ENCODE assay signal across 14 mouse cellular contexts in genomic region chr11:6895786-6896093, GRCm38 (mm10). TPM values are rescaled to one million over a fixed set of nuclear protein-coding genes. Genes with fewer than 3 reads are reported as not detected.
DNase-seq lines count a peak whose midpoint lies in the region; ATAC-seq and TF ChIP-seq lines count a peak whose summit lies in the region.
"Had no signal": no experiment of that assay in that cellular context is flagged by ENCODE, and none has a peak within 500 bp of the region (broad histone marks: within the 10 kb centered on the region; RNA-seq: fewer than 3 reads in every experiment).

No protein-coding gene starts in this region.

- peak; percentile 28 for DNase-seq in forebrain, embryonic 14.5 days (ENCODE audit: low spot score)
- peak; percentile 55 for DNase-seq in midbrain, postnatal 0 days (ENCODE audit: low spot score)
- no peak for DNase-seq in midbrain, embryonic 14.5 days
- no peak for DNase-seq in adrenal gland, postnatal 10 days
- no peak for DNase-seq in thymus, postnatal 4 days
- DNase-seq: B cell, adult 2 months; gastrocnemius, adult 2 months had no signal

- H3K4me3 ChIP-seq in forebrain, embryonic 14.5 days (ENCODE audit: low read depth, low read length), result no peak overlapping the region
- no peak overlapping the region for H3K4me3 ChIP-seq in forebrain, embryonic 12.5 days (replicated peaks)
- H3K4me3 ChIP-seq in midbrain, postnatal 0 days (ENCODE audit: low read depth, low read length), result no peak overlapping the region
- H3K4me3 ChIP-seq in midbrain, embryonic 14.5 days (replicated peaks; ENCODE audit: low read depth, low read length), result no peak overlapping the region
- no peak overlapping the region for H3K4me3 ChIP-seq in intestine, embryonic 15.5 days (replicated peaks)
- H3K4me3 ChIP-seq in limb, embryonic 15.5 days, result no peak overlapping the region
- H3K4me3 ChIP-seq: gastrocnemius, adult 2 months; midbrain, embryonic 15.5 days had no signal

- no peak for ATAC-seq in forebrain, embryonic 14.5 days
- ATAC-seq in forebrain, embryonic 12.5 days (ENCODE audit: low FRiP score), result no peak
- no peak for ATAC-seq in midbrain, postnatal 0 days (ENCODE audit: low FRiP score)
- ATAC-seq in midbrain, embryonic 14.5 days (ENCODE audit: low FRiP score, low TSS enrichment), result no peak
- peak; percentile 41 for ATAC-seq in intestine, embryonic 15.5 days
- no peak; the same call in 1 of the 2 replicates for ATAC-seq in limb, embryonic 15.5 days (ENCODE audit: insufficient number of reproducible peaks, low FRiP score, low TSS enrichment, low read depth)
- ATAC-seq: midbrain, embryonic 15.5 days had no signal

- H3K27me3 ChIP-seq in forebrain, embryonic 14.5 days (replicated peaks; ENCODE audit: control insufficient read depth, insufficient read depth, low read length), result no peaks in the 10 kb centered on the region
- no peaks in the 10 kb centered on the region for H3K27me3 ChIP-seq in forebrain, embryonic 12.5 days
- no peaks in the 10 kb centered on the region for H3K27me3 ChIP-seq in midbrain, postnatal 0 days (ENCODE audit: insufficient read depth, low read length)
- H3K27me3 ChIP-seq in midbrain, embryonic 14.5 days (ENCODE audit: control insufficient read depth, insufficient read depth, low read length), result no peaks in the 10 kb centered on the region
- no peaks in the 10 kb centered on the region for H3K27me3 ChIP-seq in intestine, embryonic 15.5 days (replicated peaks)
- H3K27me3 ChIP-seq in limb, embryonic 15.5 days, result no peaks in the 10 kb centered on the region
- H3K27me3 ChIP-seq: midbrain, embryonic 15.5 days had no signal

- no peaks in the 10 kb centered on the region for H3K9me3 ChIP-seq in forebrain, embryonic 14.5 days (replicated peaks; ENCODE audit: control insufficient read depth, low read length)
- no peaks in the 10 kb centered on the region for H3K9me3 ChIP-seq in forebrain, embryonic 12.5 days
- H3K9me3 ChIP-seq in midbrain, postnatal 0 days (ENCODE audit: low read length), result no peaks in the 10 kb centered on the region
- H3K9me3 ChIP-seq in midbrain, embryonic 14.5 days (ENCODE audit: control insufficient read depth, low read length), result no peaks in the 10 kb centered on the region
- no peaks in the 10 kb centered on the region for H3K9me3 ChIP-seq in intestine, embryonic 15.5 days
- H3K9me3 ChIP-seq in limb, embryonic 15.5 days, result no peaks in the 10 kb centered on the region
- H3K9me3 ChIP-seq: midbrain, embryonic 15.5 days had no signal

- 65% methylated on average over 8 of the region's 8 CpGs for WGBS in forebrain, embryonic 14.5 days
- 65% methylated on average over 8 of the region's 8 CpGs for whole genome bisulfite sequencing in forebrain, embryonic 12.5 days
- WGBS in midbrain, postnatal 0 days, result 53% methylated on average over 8 of the region's 8 CpGs
- WGBS in midbrain, embryonic 14.5 days, result 52% methylated on average over 8 of the region's 8 CpGs
- 30% methylated on average over 8 of the region's 8 CpGs for WGBS in intestine, embryonic 15.5 days
- WGBS in limb, embryonic 15.5 days, result 52% methylated on average over 8 of the region's 8 CpGs

- no peak overlapping the region for H3K4me2 ChIP-seq in forebrain, embryonic 14.5 days (ENCODE audit: low read length)
- H3K4me2 ChIP-seq in forebrain, embryonic 12.5 days, result no peak overlapping the region
- no peak overlapping the region for H3K4me2 ChIP-seq in midbrain, postnatal 0 days (ENCODE audit: low read depth, low read length, poor library complexity, severe bottlenecking)
- no peak overlapping the region for H3K4me2 ChIP-seq in midbrain, embryonic 14.5 days (ENCODE audit: low read length)
- H3K4me2 ChIP-seq in intestine, embryonic 15.5 days (replicated peaks), result no peak overlapping the region
- H3K4me2 ChIP-seq in limb, embryonic 15.5 days, result no peak overlapping the region
- H3K4me2 ChIP-seq: midbrain, embryonic 15.5 days had no signal

- peaks cover 1% of the 10 kb centered on the region; the same call in 1 of the 2 replicates for H3K4me1 ChIP-seq in forebrain, embryonic 14.5 days (ENCODE audit: control insufficient read depth, insufficient read depth, low read length)
- H3K4me1 ChIP-seq in forebrain, embryonic 12.5 days, result peaks cover 15% of the 10 kb centered on the region
- H3K4me1 ChIP-seq in midbrain, postnatal 0 days (ENCODE audit: insufficient read depth, low read length), result 0 out of 2 replicates have a peak, but pooled peaks cover 3% of the 10 kb centered on the region
- H3K4me1 ChIP-seq in midbrain, embryonic 14.5 days (ENCODE audit: control insufficient read depth, insufficient read depth, low read length), result peaks cover 12% of the 10 kb centered on the region
- no peaks in the 10 kb centered on the region for H3K4me1 ChIP-seq in intestine, embryonic 15.5 days (replicated peaks)
- peaks cover 15% of the 10 kb centered on the region; the same call in 1 of the 2 replicates for H3K4me1 ChIP-seq in limb, embryonic 15.5 days

- no peaks in the 10 kb centered on the region for H3K36me3 ChIP-seq in forebrain, embryonic 14.5 days (ENCODE audit: control insufficient read depth, insufficient read depth, low read length)
- H3K36me3 ChIP-seq in forebrain, embryonic 12.5 days (replicated peaks), result no peaks in the 10 kb centered on the region
- no peaks in the 10 kb centered on the region for H3K36me3 ChIP-seq in midbrain, postnatal 0 days (ENCODE audit: insufficient read depth, low read length)
- no peaks in the 10 kb centered on the region for H3K36me3 ChIP-seq in midbrain, embryonic 14.5 days (ENCODE audit: control insufficient read depth, insufficient read depth, low read length)
- no peaks in the 10 kb centered on the region for H3K36me3 ChIP-seq in intestine, embryonic 15.5 days
- no peaks in the 10 kb centered on the region for H3K36me3 ChIP-seq in limb, embryonic 15.5 days
- H3K36me3 ChIP-seq: midbrain, embryonic 15.5 days had no signal

- TF ChIP-seq CTCF in midbrain, postnatal 0 days (IDR thresholded peaks at IDR 0.05), result no peak

- no peak overlapping the region for H3K27ac ChIP-seq in forebrain, embryonic 14.5 days (ENCODE audit: low read depth, low read length)
- H3K27ac ChIP-seq in forebrain, embryonic 12.5 days, result no peak overlapping the region
- H3K27ac ChIP-seq in midbrain, postnatal 0 days (ENCODE audit: low read depth, low read length), result no peak overlapping the region
- H3K27ac ChIP-seq in midbrain, embryonic 14.5 days (replicated peaks; ENCODE audit: low read depth, low read length), result no peak overlapping the region
- H3K27ac ChIP-seq in intestine, embryonic 15.5 days, result no peak overlapping the region
- H3K27ac ChIP-seq in limb, embryonic 15.5 days, result peak overlapping the region; percentile 38
- H3K27ac ChIP-seq: gastrocnemius, adult 2 months; midbrain, embryonic 15.5 days had no signal

- H3K9ac ChIP-seq in forebrain, embryonic 14.5 days (ENCODE audit: low read length), result no peak overlapping the region
- no peak overlapping the region for H3K9ac ChIP-seq in forebrain, embryonic 12.5 days
- no peak overlapping the region for H3K9ac ChIP-seq in midbrain, postnatal 0 days (replicated peaks; ENCODE audit: low read length, poor library complexity, severe bottlenecking)
- H3K9ac ChIP-seq in midbrain, embryonic 14.5 days (replicated peaks; ENCODE audit: low read length), result no peak overlapping the region
- no peak overlapping the region for H3K9ac ChIP-seq in intestine, embryonic 15.5 days
- no peak overlapping the region for H3K9ac ChIP-seq in limb, embryonic 15.5 days
- H3K9ac ChIP-seq: midbrain, embryonic 15.5 days had no signal

RNA-seq across cellular contexts. Expression of gene Gm11983, which starts 58.3 kb away (rescaled TPM):
- polyA plus RNA-seq in forebrain, embryonic 14.5 days (2014; fragmentation: Nextera tagmentation; extraction: Ambion mirVana), result not detected in 2 replicates
- polyA plus RNA-seq in forebrain, embryonic 12.5 days (2016; fragmentation: Nextera tagmentation; extraction: Ambion mirVana), result not detected in 2 replicates
- total RNA-seq in midbrain, postnatal 0 days (2014; rRNA removed), result not detected in 2 replicates
- polyA plus RNA-seq in midbrain, postnatal 0 days (2015; fragmentation: Nextera tagmentation; extraction: Ambion mirVana), result not detected in 2 replicates
- polyA plus RNA-seq in midbrain, embryonic 14.5 days (2014; fragmentation: Nextera tagmentation; extraction: Ambion mirVana), result not detected in 2 replicates
- polyA plus RNA-seq in intestine, embryonic 15.5 days (2015; fragmentation: Nextera tagmentation; extraction: Ambion mirVana), result not detected in 2 replicates
- polyA plus RNA-seq in limb, embryonic 15.5 days (2015; fragmentation: Nextera tagmentation; extraction: Ambion mirVana), result not detected in 2 replicates
- total RNA-seq in adrenal gland, postnatal 10 days (2021), result not detected
- total RNA-seq: gastrocnemius, adult 2 months; left cerebral cortex, postnatal 25 days had no signal
- polyA plus RNA-seq: cortical plate, adult 2 months; hindbrain, embryonic 11.5 days; midbrain, embryonic 15.5 days had no signal

Comparison
In these comparisons a context has a peak if more than half of its experiments do, and no peak if none do; other contexts are left out.
1. DNase-seq: peak in forebrain, embryonic 14.5 days (single experiment) and midbrain, postnatal 0 days (single experiment); none in midbrain, embryonic 14.5 days (single experiment), adrenal gland, postnatal 10 days (single experiment) and thymus, postnatal 4 days (single experiment).